In genomic region chr8:95596841-95597241, GRCm38 (mm10) we compare ENCODE assay signal across 22 mouse cellular contexts. TPM values are rescaled to one million over a fixed set of nuclear protein-coding genes. Genes with fewer than 3 reads are reported as not detected.
DNase-seq lines count a peak whose midpoint lies in the region; ATAC-seq lines count a peak whose summit lies in the region.
"Had no signal": no experiment of that assay in that cellular context is flagged by ENCODE, and none has a peak within 500 bp of the region (broad histone marks: within the 10 kb centered on the region; RNA-seq: fewer than 3 reads in every experiment).

No protein-coding gene starts in this region.

- intact Hi-C loops in heart, postnatal 25 days (cut with DNase I): no loop called here
- intact Hi-C loops in heart, postnatal 36 days (cut with DNase I): loop anchor here (5.0 kb wide), 1 partner anchor 250 kb away; no protein-coding TSS in a partner anchor

- H3K4me1 ChIP-seq in heart, embryonic 10.5 days: peaks cover 21% of the 10 kb centered on the region; the same call in 1 of the 2 replicates
- no peaks in the 10 kb centered on the region for H3K4me1 ChIP-seq in hindbrain, embryonic 16.5 days (ENCODE audit: control insufficient read depth, insufficient read depth, low read depth, low read length)
- H3K4me1 ChIP-seq: midbrain, embryonic 15.5 days had no signal

- WGBS in heart, embryonic 10.5 days: 23% methylated on average over 4 of the region's 4 CpGs
- 79% methylated on average over 4 of the region's 4 CpGs for WGBS in hindbrain, embryonic 16.5 days

- H3K4me2 ChIP-seq in hindbrain, embryonic 16.5 days (ENCODE audit: low read length): no peak overlapping the region
- H3K4me2 ChIP-seq: hindbrain, embryonic 14.5 days; limb, embryonic 12.5 days; midbrain, embryonic 15.5 days had no signal

- no peak overlapping the region for H3K9ac ChIP-seq in hindbrain, embryonic 16.5 days (ENCODE audit: low read depth, low read length)
- H3K9ac ChIP-seq: hindbrain, embryonic 14.5 days; limb, embryonic 12.5 days; midbrain, embryonic 15.5 days had no signal

- H3K27me3 ChIP-seq in heart, embryonic 10.5 days (ENCODE audit: insufficient read depth, poor library complexity, severe bottlenecking): no peaks in the 10 kb centered on the region
- H3K27me3 ChIP-seq in hindbrain, embryonic 16.5 days (replicated peaks; ENCODE audit: control insufficient read depth, insufficient read depth, low read length): no peaks in the 10 kb centered on the region; the same call in 1 of the 2 replicates
- H3K27me3 ChIP-seq: CH12.LX; limb, embryonic 12.5 days; midbrain, embryonic 15.5 days had no signal

- peak overlapping the region; percentile 90 for H3K27ac ChIP-seq in heart, embryonic 10.5 days
- no peak overlapping the region for H3K27ac ChIP-seq in hindbrain, embryonic 16.5 days (ENCODE audit: low read depth, low read length)
- H3K27ac ChIP-seq: hindbrain, embryonic 14.5 days; left cerebral cortex, adult 2 months; limb, embryonic 12.5 days; midbrain, embryonic 15.5 days had no signal

- H3K36me3 ChIP-seq in heart, embryonic 10.5 days: no peaks in the 10 kb centered on the region
- no peaks in the 10 kb centered on the region for H3K36me3 ChIP-seq in hindbrain, embryonic 16.5 days (ENCODE audit: control insufficient read depth, insufficient read depth, low read length)
- H3K36me3 ChIP-seq: limb, embryonic 12.5 days; midbrain, embryonic 15.5 days had no signal

- 0 out of 2 replicates have a peak overlapping the region, but pooled peaks have one; percentile 22 for H3K4me3 ChIP-seq in heart, embryonic 10.5 days
- no peak overlapping the region for H3K4me3 ChIP-seq in hindbrain, embryonic 16.5 days (ENCODE audit: low read length)
- H3K4me3 ChIP-seq: left cerebral cortex, adult 2 months; limb, embryonic 12.5 days; midbrain, embryonic 15.5 days had no signal

- no peak for ATAC-seq in hindbrain, embryonic 16.5 days
- ATAC-seq: midbrain, embryonic 15.5 days had no signal

- DNase-seq in heart, adult 11 months: peak; percentile 96
- DNase-seq in heart, postnatal 25 days (ENCODE audit: low spot score): no peak
- peak; percentile 91 for DNase-seq in ZHBTc4 (ENCODE audit: low read depth, low spot score)
- DNase-seq in heart, embryonic 10.5 days (ENCODE audit: low spot score): peak; percentile 93
- DNase-seq in heart, postnatal 36 days: peak; percentile 7 to 22
- DNase-seq in frontal cortex, adult 2 months (ENCODE audit: extremely low spot score in 1 of 2, low spot score in 1 of 2): no peak
- no peak for DNase-seq in thymus, adult 18-20 months
- DNase-seq: adrenal gland, postnatal 36 days; cerebellum, postnatal 14 days; gastrocnemius, postnatal 25 days; kidney, adult 18-20 months; lung, adult 2 months; right cerebral cortex, postnatal 14 days had no signal

- no peaks in the 10 kb centered on the region for H3K9me3 ChIP-seq in heart, embryonic 10.5 days
- no peaks in the 10 kb centered on the region for H3K9me3 ChIP-seq in hindbrain, embryonic 16.5 days (ENCODE audit: control insufficient read depth, low read length)
- H3K9me3 ChIP-seq: limb, embryonic 12.5 days; midbrain, embryonic 15.5 days had no signal

RNA-seq across cellular contexts. Expression of gene Prss54, which starts 20.7 kb away (rescaled TPM):
- total RNA-seq in heart, postnatal 25 days (2021): not detected
- polyA plus RNA-seq in heart, embryonic 10.5 days (2016; fragmentation: Nextera tagmentation; extraction: Ambion mirVana): not detected in 2 replicates
- total RNA-seq in heart, postnatal 36 days (2021): not detected
- polyA plus RNA-seq in frontal cortex, adult 2 months (2012; rRNA removed): 0.10 and 0.15 TPM in 2 replicates
- not detected in 2 replicates for polyA plus RNA-seq in hindbrain, embryonic 16.5 days (2015; fragmentation: Nextera tagmentation; extraction: Ambion mirVana)
- total RNA-seq: adrenal gland, postnatal 36 days; CH12.LX; gastrocnemius, postnatal 25 days; megakaryocyte progenitor cell, adult 5-6 weeks had no signal
- polyA plus RNA-seq: embryonic facial prominence, embryonic 11.5 days; hindbrain, embryonic 14.5 days; limb, embryonic 12.5 days; lung, adult 2 months; midbrain, embryonic 15.5 days; urinary bladder, adult 2 months had no signal

RNA-seq across cellular contexts. Expression of gene Gins3, which starts 36.4 kb away (rescaled TPM):
- total RNA-seq in heart, postnatal 25 days (2021): 1 to 10 TPM in 1 of 2 experiments, under 1 TPM in 1; 0.88 to 1.3 TPM
- 20.3 and 20.7 TPM in 2 replicates for polyA plus RNA-seq in heart, embryonic 10.5 days (2016; fragmentation: Nextera tagmentation; extraction: Ambion mirVana)
- 1 to 10 TPM in 1 of 2 experiments, under 1 TPM in 1; 0.87 to 1.3 TPM for total RNA-seq in heart, postnatal 36 days (2021)
- polyA plus RNA-seq in frontal cortex, adult 2 months (2012; rRNA removed): 2.6 and 2.7 TPM in 2 replicates
- 7.5 and 7.7 TPM in 2 replicates for polyA plus RNA-seq in hindbrain, embryonic 16.5 days (2015; fragmentation: Nextera tagmentation; extraction: Ambion mirVana)

Comparison
In these comparisons a context has a peak if more than half of its experiments do, and no peak if none do; other contexts are left out.
1. DNase-seq: peak in heart, adult 11 months (single experiment), ZHBTc4 (single experiment), heart, embryonic 10.5 days (single experiment) and heart, postnatal 36 days (2 of 2); none in heart, postnatal 25 days (single experiment), frontal cortex, adult 2 months (0 of 2) and thymus, adult 18-20 months (0 of 2).